Mouse (Mus musculus): ENCODE results near the gene Aup1.

Aup1 gene

GRCm38 (mm10) chr6:83054074-83054851 lies at the start of gene Aup1:
TSS of gene Aup1 (plus strand) at chr6:83054521.
- DNase-seq (ENCODE audit: low spot score), result peak; percentile 86

- no peak for DNase-seq (ENCODE audit: low spot score)
These were observed 49.4 kb upstream of the Aup1 start for GRCm38 (mm10) chr6:83004872-83005271.

- DNase-seq (ENCODE audit: low spot score), result no peak
These were observed 48.8 kb upstream of the Aup1 start for GRCm38 (mm10) chr6:83005444-83006011.

GRCm38 (mm10) chr6:83006114-83006513 lies 48.2 kb upstream of the Aup1 start:
- no peak for DNase-seq (ENCODE audit: low spot score)

- DNase-seq (ENCODE audit: low spot score), result no peak
These were observed 45.7 kb upstream of the Aup1 start for GRCm38 (mm10) chr6:83008659-83009058.

GRCm38 (mm10) chr6:83010010-83010409 lies 44.3 kb upstream of the Aup1 start:
- no peak for DNase-seq (ENCODE audit: low spot score)

- DNase-seq (ENCODE audit: low spot score), result no peak
These were observed 43.1 kb upstream of the Aup1 start for GRCm38 (mm10) chr6:83011255-83011654.

- no peak for DNase-seq (ENCODE audit: low spot score)
These were observed 42.6 kb upstream of the Aup1 start for GRCm38 (mm10) chr6:83011756-83012155.

GRCm38 (mm10) chr6:83013444-83013843 lies 40.9 kb upstream of the Aup1 start:
- no peak for DNase-seq (ENCODE audit: low spot score)

GRCm38 (mm10) chr6:83014482-83015466 lies 39.5 kb upstream of the Aup1 start:
- no peak for DNase-seq (ENCODE audit: low spot score)

- no peak for DNase-seq (ENCODE audit: low spot score)
These were observed 38.6 kb upstream of the Aup1 start for GRCm38 (mm10) chr6:83015749-83016148.

GRCm38 (mm10) chr6:83017190-83017589 lies 37.1 kb upstream of the Aup1 start:
- no peak for DNase-seq (ENCODE audit: low spot score)

GRCm38 (mm10) chr6:83019044-83019443 lies 35.3 kb upstream of the Aup1 start:
- DNase-seq (ENCODE audit: low spot score), result no peak

- DNase-seq (ENCODE audit: low spot score), result no peak
These were observed 34.2 kb upstream of the Aup1 start for GRCm38 (mm10) chr6:83020121-83020520.

GRCm38 (mm10) chr6:83020836-83021593 lies 33.3 kb upstream of the Aup1 start:
- DNase-seq (ENCODE audit: low spot score), result no peak

- DNase-seq (ENCODE audit: low spot score), result no peak
These were observed 31.3 kb upstream of the Aup1 start for GRCm38 (mm10) chr6:83023008-83023407.

- DNase-seq (ENCODE audit: low spot score), result no peak
These were observed 30.5 kb upstream of the Aup1 start for GRCm38 (mm10) chr6:83023786-83024185.

- DNase-seq (ENCODE audit: low spot score), result no peak
These were observed 29.9 kb upstream of the Aup1 start for GRCm38 (mm10) chr6:83024421-83024820.

GRCm38 (mm10) chr6:83025221-83025620 lies 29.1 kb upstream of the Aup1 start:
- DNase-seq (ENCODE audit: low spot score), result no peak

- no peak for DNase-seq (ENCODE audit: low spot score)
These were observed 27.0 kb upstream of the Aup1 start for GRCm38 (mm10) chr6:83027293-83027692.

- no peak for DNase-seq (ENCODE audit: low spot score)
These were observed 26.6 kb upstream of the Aup1 start for GRCm38 (mm10) chr6:83027706-83028105.

GRCm38 (mm10) chr6:83029777-83030176 lies 24.5 kb upstream of the Aup1 start:
- DNase-seq (ENCODE audit: low spot score), result no peak
